Mouse (Mus musculus) colon, adult 2 months (tissue): Measurements from ENCODE around the gene Msantd2. TPM values are rescaled to one million over a fixed set of nuclear protein-coding genes. Genes with fewer than 3 reads are reported as not detected.

Experiments
- polyA plus RNA-seq: library from polyadenylated mRNA; depleted of rRNA; stranded (reverse); fragments of >200 nt; gene quantifications from 2 replicates; pipeline ENCODE4 v1.2.3, GENCODE M21; 2012; rRNA removed

Gene Msantd2
- polyA plus RNA-seq, result 18.0 and 19.3 TPM in 2 replicates

GRCm38 (mm10) chr9:37488611-37489396, at the start of gene Msantd2:
Gene Msantd2, plus strand, starts transcription at chr9:37489319.

GRCm38 (mm10) chr9:37527396-37528224, 38.5 kb downstream of the Msantd2 start, which contains the start of gene Esam:
Gene Esam, plus strand, starts transcription at chr9:37528078.

DNA sequence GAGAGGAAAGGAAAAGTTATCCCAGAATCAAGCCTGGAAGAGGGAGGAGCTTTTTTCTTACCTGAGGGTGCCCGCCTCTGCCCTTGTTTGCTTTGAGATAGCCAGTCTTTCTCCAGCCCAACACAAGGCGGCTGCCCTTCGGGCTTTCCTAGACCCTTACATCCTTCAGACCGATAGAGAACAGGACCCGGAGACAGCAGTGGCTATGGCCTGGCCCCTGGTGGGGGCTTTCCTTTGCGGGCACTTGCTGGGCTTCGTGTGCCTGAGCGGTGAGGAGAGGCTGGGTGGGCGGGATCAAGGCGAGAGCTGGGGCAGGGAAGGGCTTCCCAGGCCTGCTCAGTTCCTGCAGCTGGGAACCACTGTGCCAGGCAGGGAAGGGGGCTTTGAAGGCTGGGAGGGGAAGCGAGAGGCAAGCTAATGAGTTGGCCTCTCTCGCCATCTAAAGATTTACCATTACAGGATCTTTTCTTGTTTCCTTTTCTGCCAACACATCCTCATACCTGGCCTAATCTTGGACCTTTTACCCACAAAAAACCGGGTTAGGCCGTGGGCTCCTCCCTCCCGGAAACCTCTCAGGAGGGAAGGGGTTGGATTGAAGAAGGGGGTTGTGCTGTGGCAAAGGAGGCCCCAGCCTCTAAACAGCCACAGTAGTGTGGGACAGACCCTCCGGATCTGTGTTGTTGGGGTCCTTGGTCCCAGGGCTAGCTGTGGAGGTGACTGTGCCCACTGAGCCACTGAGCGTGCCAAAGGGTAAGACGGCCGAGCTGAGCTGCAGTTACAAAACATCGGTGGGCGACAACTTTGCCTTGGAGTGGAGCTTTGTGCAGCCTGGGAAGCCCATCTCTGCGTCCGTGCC, 50.3 kb downstream of the Msantd2 start, which contains the start of gene Vsig2:
Gene Vsig2 (plus strand): TSS at position 86 of the 856 bp plus-strand sequence.

DNA sequence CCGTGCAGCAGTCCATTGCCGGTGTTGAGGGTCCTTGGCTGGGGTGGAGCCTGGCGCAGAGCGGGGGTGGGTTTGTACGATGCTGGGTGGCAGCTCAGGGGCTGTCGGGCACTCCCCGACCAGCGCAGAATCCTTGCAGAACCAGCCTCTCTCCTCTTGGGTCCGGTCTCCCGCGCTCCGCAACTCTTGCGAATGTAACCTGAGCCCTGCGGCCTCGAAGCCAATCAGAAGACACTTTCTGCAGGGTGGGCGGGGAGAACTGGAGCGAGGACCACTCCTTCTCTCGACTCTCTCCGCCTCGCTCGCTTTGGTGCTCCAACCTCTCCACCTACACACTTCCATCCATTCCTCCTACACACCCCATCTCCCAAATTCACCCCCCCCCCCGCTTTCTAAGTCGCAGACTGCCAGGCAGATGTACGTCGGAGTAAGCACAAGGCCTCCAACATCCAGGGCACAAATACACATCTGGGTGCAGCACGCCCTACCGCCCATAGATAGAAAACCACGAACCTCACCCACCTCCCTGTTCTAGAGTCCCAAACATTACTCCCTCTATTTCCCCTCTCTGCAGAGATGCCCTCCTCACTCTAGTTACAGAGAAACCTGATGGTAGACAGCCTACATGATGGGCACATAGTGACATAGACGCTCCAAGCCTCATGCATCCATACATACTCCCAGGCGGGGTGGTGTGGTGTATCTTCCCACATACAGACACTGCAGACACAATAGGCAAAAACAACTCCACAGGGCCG, 63.6 kb downstream of the Msantd2 start, which contains the start of gene Nrgn:
Gene Nrgn (minus strand): TSS at position 369 of the 758 bp plus-strand sequence.

GRCm38 (mm10) chr9:37554838-37555748, 66.0 kb downstream of the Msantd2 start, which contains the start of gene Siae:
Gene Siae, plus strand, starts transcription at chr9:37555698.

Other genes with a start within 250 kb of the Msantd2 start
- gene Slc37a2, start 233.6 kb upstream of the Msantd2 start, polyA plus RNA-seq, result 162 and 181 TPM in 2 replicates
- gene Ccdc15, start 140.9 kb upstream of the Msantd2 start, polyA plus RNA-seq, result 1.1 and 1.5 TPM in 2 replicates
- gene Hepacam, start 122.0 kb upstream of the Msantd2 start, polyA plus RNA-seq, result 1.2 and 1.6 TPM in 2 replicates
- gene Robo4, start 87.4 kb upstream of the Msantd2 start, polyA plus RNA-seq, result 10.1 and 10.7 TPM in 2 replicates
- 0.36 and 0.94 TPM in 2 replicates for gene Robo3, start 56.1 kb upstream of the Msantd2 start, polyA plus RNA-seq
- 17.7 and 18.0 TPM in 2 replicates for gene Esam, start 38.8 kb downstream of the Msantd2 start, polyA plus RNA-seq
- gene Vsig2, start 49.9 kb downstream of the Msantd2 start, polyA plus RNA-seq, result 21.1 and 23.2 TPM in 2 replicates
- 3.7 and 5.8 TPM in 2 replicates for gene Nrgn, start 63.6 kb downstream of the Msantd2 start, polyA plus RNA-seq
- 5.5 and 5.8 TPM in 2 replicates for gene Siae, start 66.4 kb downstream of the Msantd2 start, polyA plus RNA-seq
- 0.37 TPM in 1 of 2 replicates, not detected in the other for gene Spa17, start 124.4 kb downstream of the Msantd2 start, polyA plus RNA-seq
- 52.3 and 57.9 TPM in 2 replicates for gene Tbrg1, start 168.0 kb downstream of the Msantd2 start, polyA plus RNA-seq
- not detected in 2 replicates for gene Panx3, start 179.9 kb downstream of the Msantd2 start, polyA plus RNA-seq
- gene Olfr160, start 226.9 kb downstream of the Msantd2 start, polyA plus RNA-seq, result not detected in 2 replicates